Mouse (Mus musculus) stomach, embryonic 14.5 days (tissue): ENCODE results near the gene Pard3. TPM values are rescaled to one million over a fixed set of nuclear protein-coding genes. Genes with fewer than 3 reads are reported as not detected.

Experiments used
- ATAC-seq: fragments of 200-750 bp; cut with Nextera tagmentation; 2 replicates; pipeline ENCODE4 v1.8.0; 2017; ENCODE audit warnings: low read depth, moderate TSS enrichment; ENCODE audit not compliant: insufficient number of reproducible peaks, insufficient read depth, low FRiP score
- H3K27ac ChIP-seq: fragments of 300-500 bp; sonication (generic); 2 replicates; pipeline ENCODE4 v1.5.1; 2014; ENCODE audit warnings: mild to moderate bottlenecking, low read length, moderate library complexity, mixed read lengths
- H3K27me3 ChIP-seq: fragments of 300-500 bp; sonication (generic); 2 replicates; pipeline ENCODE4 v1.6.1; 2014; ENCODE audit warnings: low read length, control low read depth, mixed read lengths; ENCODE audit not compliant: control insufficient read depth, insufficient read depth
- H3K36me3 ChIP-seq: fragments of 300-500 bp; sonication (generic); 2 replicates; pipeline ENCODE4 v1.6.1; 2014; ENCODE audit warnings: mild to moderate bottlenecking, control low read depth, low read length, moderate library complexity, mixed read lengths; ENCODE audit not compliant: control insufficient read depth, insufficient read depth
- H3K4me1 ChIP-seq: fragments of 300-500 bp; sonication (generic); 2 replicates; pipeline ENCODE4 v1.6.1; 2014; ENCODE audit warnings: low read length, control low read depth, mixed read lengths; ENCODE audit not compliant: control insufficient read depth, insufficient read depth
- H3K4me2 ChIP-seq: fragments of 300-500 bp; sonication (generic); replicated peaks from 2 replicates; pipeline ENCODE4 v1.6.1; 2014; ENCODE audit warnings: low read depth, low read length, control low read depth
- H3K4me3 ChIP-seq: fragments of 300-500 bp; sonication (generic); 2 replicates; pipeline ENCODE4 v1.5.1; 2014; ENCODE audit warnings: low read depth, low read length, control low read depth
- H3K9ac ChIP-seq: fragments of 300-500 bp; sonication (generic); replicated peaks from 2 replicates; pipeline ENCODE4 v1.6.1; 2014; ENCODE audit warnings: low read depth, mild to moderate bottlenecking, control low read depth, low read length, moderate library complexity, mixed read lengths
- H3K9me3 ChIP-seq: fragments of 300-500 bp; sonication (generic); 2 replicates; pipeline ENCODE4 v1.6.1; 2016; ENCODE audit warnings: low read depth, low read length, control low read depth; ENCODE audit not compliant: control insufficient read depth
- WGBS: fragments of 180-500 bp; shearing (Covaris S2); extraction: QIAGEN DNeasy Blood & Tissue Kit; methylation state at CpG from one replicate; pipeline ENCODE4 v1.1.7; 2014; 5-methylcytosine and 5-hydroxymethylcytosine counted together
- polyA plus RNA-seq: library from polyadenylated mRNA; unstranded; fragments of >200 nt; fragmentation: Nextera tagmentation; extraction: Ambion mirVana; gene quantifications from 2 replicates; pipeline ENCODE4 v1.2.1, GENCODE M21; 2014

Pard3 gene
- 37.9 and 40.8 TPM in 2 replicates for polyA plus RNA-seq

DNA sequence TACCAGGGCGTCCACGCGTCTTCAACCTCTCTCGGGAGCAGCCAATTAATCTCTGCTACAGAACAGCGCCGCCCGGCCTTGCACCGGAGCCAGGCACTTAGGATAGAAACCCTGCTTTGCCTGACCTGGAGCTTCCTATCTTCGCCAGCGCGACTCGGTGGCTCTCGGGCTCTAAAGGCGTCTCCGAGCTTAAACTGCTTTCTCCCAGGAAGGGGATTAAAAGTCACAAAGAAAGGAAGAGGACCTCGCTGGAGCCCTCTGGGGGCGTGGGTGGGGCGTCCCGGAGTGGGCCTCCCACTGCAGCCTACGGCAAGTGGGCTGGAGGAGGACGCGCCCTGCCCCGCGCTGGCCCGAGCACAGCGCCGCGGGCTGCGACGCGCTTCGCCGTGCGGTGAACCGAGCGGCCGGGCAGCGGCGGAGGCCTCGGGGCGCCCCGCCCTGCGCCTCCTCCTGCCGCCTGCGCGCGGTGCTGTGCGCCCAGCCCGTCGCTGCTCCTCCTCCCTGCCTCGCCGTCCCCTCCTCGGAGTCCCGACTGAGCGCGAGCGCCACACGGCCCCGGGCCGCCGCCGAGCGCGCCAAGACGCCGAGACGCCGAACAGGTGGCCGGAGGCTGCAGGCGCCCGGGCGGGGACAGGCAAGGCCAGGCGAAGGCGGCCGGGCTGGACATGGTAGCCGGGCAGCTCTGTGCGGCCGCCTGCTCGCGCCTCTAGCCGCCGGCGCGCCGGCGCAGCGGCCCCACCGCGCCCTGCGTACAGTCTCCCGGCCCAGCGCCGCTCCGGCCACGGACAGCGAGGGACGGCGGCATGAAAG, at the start of gene Pard3:
TSS of gene Pard3 (plus strand) at position 343 of the 810 bp plus-strand sequence.
- peak within 1 kb of the TSS; percentile 64 for H3K4me2 ChIP-seq
- no peaks in the 10 kb centered on the region for H3K27me3 ChIP-seq
- H3K36me3 ChIP-seq: no peaks in the 10 kb centered on the region
- H3K9ac ChIP-seq: peak within 1 kb of the TSS; percentile 95
- H3K4me1 ChIP-seq: peaks cover 24% of the 10 kb centered on the region
- H3K4me3 ChIP-seq: peak within 1 kb of the TSS; percentile 98
- ATAC-seq: peak; percentile 89
- peak within 1 kb of the TSS; percentile 99 for H3K27ac ChIP-seq
- under 1% methylated on average over 75 of the region's 98 CpGs for WGBS
- no peaks in the 10 kb centered on the region for H3K9me3 ChIP-seq

GRCm38 (mm10) chr8:127021830-127022229, 41.9 kb upstream of the Pard3 start:
- Histone ChIP-seq H3K36me3 (no peaks in the 10 kb centered on the region), H3K27ac (no peak overlapping the region), H3K27me3 (no peaks in the 10 kb centered on the region), H3K4me1 (no peaks in the 10 kb centered on the region), H3K9me3 (peaks cover 3% of the 10 kb centered on the region; the same call in 1 of the 2 replicates), H3K9ac (no peak overlapping the region), H3K4me3 (no peak overlapping the region), H3K4me2 (no peak overlapping the region)
- WGBS: 83% methylated on average over 1 of the region's 1 CpGs
- no peak for ATAC-seq

DNA sequence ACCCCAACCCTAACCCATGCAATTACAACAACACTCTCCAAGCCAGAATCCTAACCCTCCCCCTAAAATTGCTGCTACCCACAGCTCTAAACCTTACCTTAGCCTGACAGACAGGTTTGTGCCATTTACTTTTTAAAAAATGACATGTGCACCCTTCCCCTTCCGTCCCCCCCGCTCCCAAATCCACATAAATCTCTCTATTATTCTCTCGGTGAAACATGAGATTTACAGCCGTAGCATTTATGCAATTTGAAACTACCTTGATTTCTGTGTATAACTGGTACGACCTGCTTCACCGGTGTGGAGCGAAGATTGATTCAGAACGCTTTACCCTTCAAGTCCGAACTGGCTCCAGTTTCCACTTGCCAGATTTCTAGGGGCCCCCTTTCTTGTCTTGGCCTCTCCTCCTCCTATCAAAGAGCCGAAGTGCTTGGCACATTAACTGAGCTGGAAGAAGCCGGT, 38.4 kb upstream of the Pard3 start:
- 32% methylated on average over 11 of the region's 11 CpGs for WGBS
- H3K36me3 ChIP-seq: no peaks in the 10 kb centered on the region
- no peaks in the 10 kb centered on the region for H3K9me3 ChIP-seq
- no peaks in the 10 kb centered on the region for H3K4me1 ChIP-seq
- H3K27ac ChIP-seq: peak overlapping the region; percentile 64
- H3K9ac ChIP-seq: no peak overlapping the region
- H3K4me2 ChIP-seq: peak overlapping the region; percentile 3; the same call in 1 of the 2 replicates
- no peak overlapping the region for H3K4me3 ChIP-seq
- peak; percentile 37; the same call in 1 of the 2 replicates for ATAC-seq
- H3K27me3 ChIP-seq: no peaks in the 10 kb centered on the region

- ATAC-seq: no peak
- H3K27me3 ChIP-seq: no peaks in the 10 kb centered on the region
- peaks cover 3% of the 10 kb centered on the region; the same call in 1 of the 2 replicates for H3K4me1 ChIP-seq
- H3K9me3 ChIP-seq: no peaks in the 10 kb centered on the region
- peak overlapping the region; percentile 64 for H3K27ac ChIP-seq
- H3K9ac ChIP-seq: no peak overlapping the region
- no peaks in the 10 kb centered on the region for H3K36me3 ChIP-seq
- H3K4me2 ChIP-seq: peak overlapping the region; percentile 3; the same call in 1 of the 2 replicates
- WGBS: 51% methylated on average over 11 of the region's 11 CpGs
- H3K4me3 ChIP-seq: no peak overlapping the region
These were observed 37.9 kb upstream of the Pard3 start for GRCm38 (mm10) chr8:127025775-127026174.

DNA sequence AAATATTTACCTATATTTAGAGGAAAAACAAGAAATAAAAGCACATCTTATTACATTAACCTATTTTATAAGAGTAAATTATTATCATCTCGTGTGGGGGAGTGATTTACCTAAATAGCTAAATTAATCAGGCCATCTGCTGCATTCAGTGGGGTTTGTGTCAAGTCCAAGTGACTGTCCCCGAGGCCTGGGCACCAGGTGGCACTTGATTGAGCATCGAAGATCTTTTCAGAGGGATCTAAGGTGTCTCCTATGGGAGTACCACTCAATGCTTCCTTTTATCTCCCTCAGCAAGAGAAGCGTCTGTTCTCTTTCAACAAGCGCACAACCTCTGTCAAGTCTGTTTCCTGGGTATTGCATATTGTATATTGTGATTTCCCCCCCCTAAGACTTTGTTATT, 32.2 kb upstream of the Pard3 start:
- Histone ChIP-seq H3K4me3 (no peak overlapping the region), H3K27me3 (no peaks in the 10 kb centered on the region), H3K27ac (no peak overlapping the region), H3K9ac (no peak overlapping the region), H3K4me2 (no peak overlapping the region), H3K4me1 (peaks cover 5% of the 10 kb centered on the region; the same call in 1 of the 2 replicates), H3K36me3 (no peaks in the 10 kb centered on the region), H3K9me3 (no peaks in the 10 kb centered on the region)
- WGBS: 84% methylated on average over 5 of the region's 5 CpGs
- no peak for ATAC-seq

- Histone ChIP-seq H3K36me3 (no peaks in the 10 kb centered on the region), H3K9ac (no peak overlapping the region), H3K4me1 (no peaks in the 10 kb centered on the region), H3K4me3 (no peak overlapping the region), H3K9me3 (no peaks in the 10 kb centered on the region), H3K4me2 (no peak overlapping the region), H3K27me3 (no peaks in the 10 kb centered on the region), H3K27ac (no peak overlapping the region)
- WGBS: 66% methylated on average over 4 of the region's 4 CpGs
- no peak for ATAC-seq
These were observed 24.8 kb upstream of the Pard3 start for GRCm38 (mm10) chr8:127038928-127039327.

DNA sequence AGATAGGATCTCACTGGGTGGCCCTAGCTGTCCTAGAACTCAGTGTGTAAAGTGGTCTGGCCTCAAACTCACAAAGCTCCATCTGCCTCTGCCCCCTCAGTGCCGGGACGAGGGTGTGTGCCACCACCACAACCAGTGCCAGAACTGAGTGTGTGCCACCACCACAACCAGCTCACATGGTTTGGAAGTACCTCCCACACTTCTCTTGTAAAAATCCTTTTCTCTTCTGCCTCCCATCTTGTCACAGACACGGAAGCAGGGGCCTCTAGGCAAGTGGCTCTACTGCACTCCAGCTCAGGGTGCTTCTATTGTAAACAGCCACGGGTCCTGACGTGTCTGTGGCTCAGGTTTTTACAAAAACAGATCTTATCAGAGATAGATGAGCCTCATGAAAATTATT, 13.7 kb upstream of the Pard3 start:
- Histone ChIP-seq H3K27me3 (no peaks in the 10 kb centered on the region), H3K4me2 (no peak overlapping the region), H3K36me3 (no peaks in the 10 kb centered on the region), H3K27ac (no peak overlapping the region), H3K4me1 (no peaks in the 10 kb centered on the region), H3K9me3 (no peaks in the 10 kb centered on the region), H3K9ac (no peak overlapping the region), H3K4me3 (no peak overlapping the region)
- WGBS: 53% methylated on average over 5 of the region's 5 CpGs
- ATAC-seq: no peak

DNA sequence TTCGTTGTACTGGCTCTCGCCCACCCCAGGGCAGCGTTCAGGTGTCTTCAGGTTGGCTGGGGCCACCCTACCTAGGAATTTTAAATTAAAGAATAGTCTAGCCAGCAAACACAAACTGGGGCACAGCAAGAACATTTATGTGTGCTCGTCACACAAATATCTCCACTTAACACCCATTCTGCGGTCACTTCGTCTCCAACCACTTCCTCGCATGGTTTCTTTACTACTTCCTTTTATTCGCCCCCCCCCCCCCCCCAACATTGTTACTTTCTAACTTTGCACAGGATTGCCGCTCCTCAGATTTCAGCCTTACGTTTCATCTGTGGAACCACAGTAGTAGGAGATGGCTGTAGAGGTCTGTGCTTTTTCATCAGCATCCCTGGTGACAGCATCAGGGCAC, 11.6 kb upstream of the Pard3 start:
- Histone ChIP-seq H3K4me1 (no peaks in the 10 kb centered on the region), H3K9ac (no peak overlapping the region), H3K4me3 (no peak overlapping the region), H3K4me2 (no peak overlapping the region), H3K36me3 (no peaks in the 10 kb centered on the region), H3K27me3 (no peaks in the 10 kb centered on the region), H3K27ac (no peak overlapping the region), H3K9me3 (no peaks in the 10 kb centered on the region)
- WGBS: 69% methylated on average over 10 of the region's 10 CpGs
- ATAC-seq: no peak
